Mouse (Mus musculus): ENCODE data around the gene Tmem270.

DNA sequence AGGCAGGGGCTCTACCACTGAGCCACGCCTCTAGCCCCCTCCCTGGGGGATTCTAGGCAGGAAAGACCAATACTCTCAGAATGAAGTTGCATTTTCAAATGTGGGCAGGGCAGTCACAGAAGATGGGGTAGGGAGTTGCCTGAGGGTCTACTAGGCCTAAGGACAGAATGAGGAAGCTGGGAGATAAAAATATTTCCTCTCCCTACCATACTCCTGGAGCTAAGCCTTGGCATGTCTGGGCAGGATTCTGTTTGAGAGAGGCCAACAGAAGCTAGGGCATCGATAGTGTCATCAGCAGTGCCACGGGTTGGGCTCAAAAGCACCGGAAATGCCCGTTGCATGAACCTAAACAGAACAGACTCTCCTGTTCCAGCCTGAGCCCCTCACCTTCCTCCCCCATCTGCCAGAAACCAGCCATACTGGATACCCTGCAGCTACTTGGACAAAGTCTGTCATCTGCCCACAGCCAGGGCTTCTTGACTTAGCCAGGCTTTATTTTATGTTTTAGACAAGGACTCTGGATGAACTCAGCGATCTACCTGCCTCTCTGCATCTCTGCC, 30.2 kb upstream of the Tmem270 start:
- TF ChIP-seq ZC3H11A (IDR thresholded peaks at IDR 0.05; ENCODE audit: low read depth, low read length) = no peak
- no peak for TF ChIP-seq MAZ (IDR thresholded peaks at IDR 0.05; ENCODE audit: low read depth, low read length)
- no peak for TF ChIP-seq USF1 (IDR thresholded peaks at IDR 0.05; ENCODE audit: low read depth, low read length)
- no peak for TF ChIP-seq KAT2A (conservative IDR thresholded peaks at IDR 0.05; ENCODE audit: low read depth, low read length)
- no peak for TF ChIP-seq CHD1 (IDR thresholded peaks at IDR 0.05; ENCODE audit: low read depth, low read length)
- no peak for TF ChIP-seq POLR2A (IDR thresholded peaks at IDR 0.05; ENCODE audit: control insufficient read depth in 1 of 2, insufficient read depth in 1 of 2, low read depth in 1 of 2, low read length in 2 of 2, poor library complexity in 1 of 2)
- no peak for TF ChIP-seq GATA1 (IDR thresholded peaks at IDR 0.05; ENCODE audit: low read depth, low read length)
- TF ChIP-seq CTCF (IDR thresholded peaks at IDR 0.05 in 2 of 3, conservative IDR thresholded peaks at IDR 0.05 in 1 of 3; ENCODE audit: control insufficient read depth in 1 of 3, insufficient read depth in 1 of 3, low read depth in 2 of 3, low read length in 3 of 3, poor library complexity in 1 of 3, severe bottlenecking in 1 of 3) = no peak

Data from MEL (cell line).